Mouse (Mus musculus): ENCODE data around the gene Galp. TPM values are rescaled to one million over a fixed set of nuclear protein-coding genes. Genes with fewer than 3 reads are reported as not detected.
A peak's percentile ranks its signal among the peaks of the same experiment; 100 is the strongest.

Gene Galp
- polyA plus RNA-seq, 1 experiment from 2014 or later, result not detected

DNA sequence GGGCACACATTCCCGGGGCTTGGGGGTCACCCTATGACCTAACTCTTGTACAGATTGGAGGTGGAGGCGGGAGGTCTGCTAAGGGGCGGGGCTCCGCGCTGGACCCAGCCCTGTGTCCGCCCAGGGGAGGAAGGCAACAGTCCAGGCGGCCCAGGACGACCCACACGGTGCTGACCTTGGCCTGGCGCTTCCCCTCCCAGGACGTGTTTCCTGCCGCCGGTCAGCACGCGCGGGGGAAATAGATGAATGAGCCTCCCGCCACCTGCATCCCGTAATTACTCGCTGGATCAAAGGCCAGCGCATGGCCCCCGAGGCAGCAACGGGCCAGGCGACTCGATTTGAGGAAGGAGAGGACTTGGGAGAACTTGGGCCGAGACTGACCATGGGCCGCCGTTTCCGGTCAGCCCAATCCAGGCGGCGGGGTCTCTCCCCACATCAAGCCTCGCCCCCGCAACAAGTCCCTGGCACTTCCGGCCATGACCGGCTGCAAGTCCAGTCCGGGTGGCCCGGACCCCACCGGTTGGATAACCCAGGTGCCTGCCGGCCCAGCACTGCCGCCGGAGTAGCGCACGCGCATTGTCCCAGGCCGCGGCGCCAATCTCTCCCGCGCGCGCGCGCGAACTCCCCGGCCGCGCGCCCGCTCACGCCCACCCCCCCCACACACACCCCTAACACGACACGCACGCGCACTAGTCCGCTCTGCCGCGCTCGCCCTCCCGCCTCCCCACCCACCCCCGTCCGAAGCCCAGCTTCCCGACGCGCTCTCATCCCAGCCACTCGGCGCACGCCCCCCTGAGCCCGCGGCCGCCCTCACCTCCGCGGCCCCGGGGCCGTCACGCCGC lies 41.6 kb upstream of the Galp start:
- Histone ChIP-seq H3K9ac (ENCODE audit: low read depth, low read length) (peak overlapping the region; percentile 85), H3K4me3 (ENCODE audit: low read depth, low read length) (peak overlapping the region; percentile 78), H3K27ac (ENCODE audit: low read depth, low read length) (peak overlapping the region; percentile 93), H3K4me2 (replicated peaks; ENCODE audit: low read depth) (peak overlapping the region; percentile 81), H3K36me3 (ENCODE audit: control insufficient read depth, insufficient read depth) (no peaks in the 10 kb centered on the region), H3K9me3 (ENCODE audit: control insufficient read depth) (no peaks in the 10 kb centered on the region), H3K4me1 (replicated peaks; ENCODE audit: control insufficient read depth, insufficient read depth, low read length) (peaks cover 13% of the 10 kb centered on the region; the same call in 1 of the 2 replicates), H3K27me3 (replicated peaks; ENCODE audit: control insufficient read depth, insufficient read depth, low read length) (no peaks in the 10 kb centered on the region)
- 1% methylated on average over 70 of the region's 85 CpGs for WGBS
- no peak for TF ChIP-seq CTCF (IDR thresholded peaks at IDR 0.05; ENCODE audit: low read depth)
- ATAC-seq, result peak; percentile 77

DNA sequence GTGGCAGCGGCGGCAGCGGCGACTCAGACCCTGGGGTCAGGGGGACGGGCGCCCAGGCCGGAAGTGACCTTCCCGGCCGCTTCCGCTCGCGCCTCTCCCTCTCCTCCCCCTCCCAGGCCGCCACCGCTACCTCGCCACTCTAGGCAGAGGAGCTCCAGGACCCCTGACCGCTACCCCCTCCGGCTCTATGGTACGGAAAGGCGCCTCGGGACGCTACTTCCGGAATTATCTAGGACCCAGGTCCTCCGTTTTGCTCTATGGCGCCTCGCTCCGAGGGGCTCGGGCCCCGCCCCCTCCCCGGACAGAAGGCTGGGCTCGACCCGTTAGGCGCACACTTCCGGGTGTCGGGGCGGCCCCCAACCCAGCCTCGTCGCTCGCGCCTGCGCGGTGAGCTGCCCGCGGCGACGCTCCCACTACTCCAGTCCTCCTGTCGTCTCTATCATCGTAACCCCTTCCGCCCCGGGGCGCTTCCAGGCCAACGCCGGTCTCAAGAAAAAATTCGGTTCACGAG lies 40.9 kb upstream of the Galp start, which contains the start of gene Zfp787:
TSS of gene Zfp787 (minus strand) at position 97 of the 511 bp plus-strand sequence.
- H3K36me3 ChIP-seq (ENCODE audit: control insufficient read depth, insufficient read depth), result no peaks in the 10 kb centered on the region
- under 1% methylated on average over 46 of the region's 54 CpGs for WGBS
- no peaks in the 10 kb centered on the region for H3K27me3 ChIP-seq (replicated peaks; ENCODE audit: control insufficient read depth, insufficient read depth, low read length)
- TF ChIP-seq CTCF (IDR thresholded peaks at IDR 0.05; ENCODE audit: low read depth), result no peak
- H3K9me3 ChIP-seq (ENCODE audit: control insufficient read depth), result no peaks in the 10 kb centered on the region
- H3K27ac ChIP-seq (ENCODE audit: low read depth, low read length), result peak within 1 kb of the TSS; percentile 93
- peak within 1 kb of the TSS; percentile 78 for H3K4me3 ChIP-seq (ENCODE audit: low read depth, low read length)
- peaks cover 13% of the 10 kb centered on the region; the same call in 1 of the 2 replicates for H3K4me1 ChIP-seq (replicated peaks; ENCODE audit: control insufficient read depth, insufficient read depth, low read length)
- peak; percentile 93 for ATAC-seq
- peak within 1 kb of the TSS; percentile 85 for H3K9ac ChIP-seq (ENCODE audit: low read depth, low read length)
- peak within 1 kb of the TSS; percentile 81 for H3K4me2 ChIP-seq (replicated peaks; ENCODE audit: low read depth)

- no peak for TF ChIP-seq CTCF (IDR thresholded peaks at IDR 0.05; ENCODE audit: low read depth)
- H3K4me1 ChIP-seq (replicated peaks; ENCODE audit: control insufficient read depth, insufficient read depth, low read length), result peaks cover 13% of the 10 kb centered on the region; the same call in 1 of the 2 replicates
- no peak overlapping the region for H3K9ac ChIP-seq (ENCODE audit: low read depth, low read length)
- no peak for ATAC-seq
- 26% methylated on average over 9 of the region's 9 CpGs for WGBS
- no peaks in the 10 kb centered on the region for H3K9me3 ChIP-seq (ENCODE audit: control insufficient read depth)
- no peaks in the 10 kb centered on the region for H3K36me3 ChIP-seq (ENCODE audit: control insufficient read depth, insufficient read depth)
- H3K4me2 ChIP-seq (replicated peaks; ENCODE audit: low read depth), result peak overlapping the region; percentile 81
- peak overlapping the region; percentile 93; the same call in 1 of the 2 replicates for H3K27ac ChIP-seq (ENCODE audit: low read depth, low read length)
- H3K4me3 ChIP-seq (ENCODE audit: low read depth, low read length), result peak overlapping the region; percentile 78
- H3K27me3 ChIP-seq (replicated peaks; ENCODE audit: control insufficient read depth, insufficient read depth, low read length), result no peaks in the 10 kb centered on the region
Observed at GRCm38 (mm10) chr7:6156901-6157472, 39.9 kb upstream of the Galp start.

DNA sequence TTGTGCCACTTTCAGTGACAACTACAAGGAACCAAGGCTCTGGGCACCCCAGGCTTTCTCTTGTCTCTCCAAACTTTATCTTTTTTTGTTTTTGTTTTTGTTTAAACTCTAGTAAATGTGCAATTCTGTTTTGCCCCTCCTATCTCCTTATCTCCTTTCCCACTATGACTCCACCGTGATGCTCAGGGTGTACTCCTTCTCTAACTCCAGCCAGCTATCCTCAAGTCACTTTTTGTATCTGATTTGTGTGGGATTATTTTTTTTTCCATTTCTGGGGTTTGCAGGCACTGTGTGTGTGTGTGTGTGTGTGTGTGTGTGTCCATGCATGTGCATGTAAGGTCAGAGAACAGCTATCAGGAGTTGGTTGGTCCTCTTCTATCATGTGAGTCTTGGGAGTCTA lies 39.4 kb upstream of the Galp start:
- H3K4me1 ChIP-seq (replicated peaks; ENCODE audit: control insufficient read depth, insufficient read depth, low read length), result peaks cover 13% of the 10 kb centered on the region; the same call in 1 of the 2 replicates
- no peak overlapping the region for H3K27ac ChIP-seq (ENCODE audit: low read depth, low read length)
- WGBS, result 30% methylated on average over 1 of the region's 1 CpGs
- no peaks in the 10 kb centered on the region for H3K27me3 ChIP-seq (replicated peaks; ENCODE audit: control insufficient read depth, insufficient read depth, low read length)
- no peak overlapping the region for H3K4me3 ChIP-seq (ENCODE audit: low read depth, low read length)
- no peaks in the 10 kb centered on the region for H3K9me3 ChIP-seq (ENCODE audit: control insufficient read depth)
- no peaks in the 10 kb centered on the region for H3K36me3 ChIP-seq (ENCODE audit: control insufficient read depth, insufficient read depth)
- H3K9ac ChIP-seq (ENCODE audit: low read depth, low read length), result no peak overlapping the region
- no peak for TF ChIP-seq CTCF (IDR thresholded peaks at IDR 0.05; ENCODE audit: low read depth)
- no peak for ATAC-seq
- H3K4me2 ChIP-seq (replicated peaks; ENCODE audit: low read depth), result peak overlapping the region; percentile 81

GRCm38 (mm10) chr7:6159604-6160003 lies 37.3 kb upstream of the Galp start:
- Histone ChIP-seq H3K4me1 (replicated peaks; ENCODE audit: control insufficient read depth, insufficient read depth, low read length) (peaks cover 7% of the 10 kb centered on the region; the same call in 1 of the 2 replicates), H3K4me2 (replicated peaks; ENCODE audit: low read depth) (no peak overlapping the region), H3K4me3 (ENCODE audit: low read depth, low read length) (no peak overlapping the region), H3K27me3 (replicated peaks; ENCODE audit: control insufficient read depth, insufficient read depth, low read length) (no peaks in the 10 kb centered on the region), H3K9ac (ENCODE audit: low read depth, low read length) (no peak overlapping the region), H3K27ac (ENCODE audit: low read depth, low read length) (no peak overlapping the region), H3K9me3 (ENCODE audit: control insufficient read depth) (no peaks in the 10 kb centered on the region), H3K36me3 (ENCODE audit: control insufficient read depth, insufficient read depth) (no peaks in the 10 kb centered on the region)
- no peak for ATAC-seq
- TF ChIP-seq CTCF (IDR thresholded peaks at IDR 0.05; ENCODE audit: low read depth), result no peak
- WGBS, result 91% methylated on average over 3 of the region's 3 CpGs

DNA sequence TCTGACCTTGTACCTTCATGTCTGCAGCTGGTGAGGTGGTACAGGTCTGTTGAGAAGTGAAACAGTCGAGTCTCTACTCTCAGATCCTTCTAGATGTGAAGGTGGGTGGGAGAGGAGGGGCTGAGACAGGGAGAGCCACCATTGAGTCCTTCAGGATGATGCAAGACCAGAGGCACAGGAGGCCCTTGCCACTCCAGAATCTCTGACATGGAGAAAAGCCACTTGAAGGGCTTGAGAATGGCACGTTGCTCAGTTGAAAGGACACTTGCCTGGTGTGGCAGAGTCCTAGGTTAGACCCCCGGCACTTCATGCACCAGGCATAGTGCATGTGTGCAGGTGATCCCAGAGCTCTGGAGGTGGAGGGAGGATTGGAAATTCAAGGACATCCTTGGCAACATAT lies 35.3 kb upstream of the Galp start:
- 60% methylated on average over 3 of the region's 3 CpGs for WGBS
- no peak overlapping the region for H3K9ac ChIP-seq (ENCODE audit: low read depth, low read length)
- no peak for TF ChIP-seq CTCF (IDR thresholded peaks at IDR 0.05; ENCODE audit: low read depth)
- no peaks in the 10 kb centered on the region for H3K9me3 ChIP-seq (ENCODE audit: control insufficient read depth)
- peaks cover 5% of the 10 kb centered on the region; the same call in 1 of the 2 replicates for H3K4me1 ChIP-seq (replicated peaks; ENCODE audit: control insufficient read depth, insufficient read depth, low read length)
- no peaks in the 10 kb centered on the region for H3K27me3 ChIP-seq (replicated peaks; ENCODE audit: control insufficient read depth, insufficient read depth, low read length)
- ATAC-seq, result no peak
- no peak overlapping the region for H3K27ac ChIP-seq (ENCODE audit: low read depth, low read length)
- H3K36me3 ChIP-seq (ENCODE audit: control insufficient read depth, insufficient read depth), result no peaks in the 10 kb centered on the region
- no peak overlapping the region for H3K4me3 ChIP-seq (ENCODE audit: low read depth, low read length)
- no peak overlapping the region for H3K4me2 ChIP-seq (replicated peaks; ENCODE audit: low read depth)

All from intestine, postnatal 0 days (tissue).